Mouse (Mus musculus) bone marrow, adult 2 months (tissue): Measurements from ENCODE around the gene Arhgap9. TPM values are rescaled to one million over a fixed set of nuclear protein-coding genes. Genes with fewer than 3 reads are reported as not detected.
"Not testable (repeated sequence)": the region's sequence is repeated elsewhere in the genome, so short reads cannot be mapped to it uniquely, and the experiment has no call there.

Experiments
- H3K27ac ChIP-seq: fragments of 200-500 bp; 2 replicates; pipeline ENCODE4 v1.5.1; 2012; ENCODE audit warnings: low read depth, mild to moderate bottlenecking, control low read depth, inconsistent platforms, low read length; ENCODE audit not compliant: control insufficient read depth, poor library complexity, insufficient read depth
- H3K4me1 ChIP-seq: fragments of 200-500 bp; 2 replicates; pipeline ENCODE4 v1.6.1; 2011; ENCODE audit warnings: low read length; ENCODE audit not compliant: control insufficient read depth, insufficient read depth
- H3K4me3 ChIP-seq: fragments of 200-500 bp; replicated peaks from 2 replicates; pipeline ENCODE3; 2011; ENCODE audit warnings: mild to moderate bottlenecking, low read depth, low read length, control low read depth; ENCODE audit not compliant: control insufficient read depth
- CTCF ChIP-seq: fragments of 200-500 bp; IDR thresholded peaks from 2 replicates; pipeline ENCODE4 v1.5.1; 2011; ENCODE audit warnings: low read length, control low read depth; ENCODE audit not compliant: control insufficient read depth, insufficient read depth
- POLR2A ChIP-seq: fragments of 200-500 bp; IDR thresholded peaks from 2 replicates; pipeline ENCODE4 v1.6.1; 2011; ENCODE audit warnings: low read depth, mild to moderate bottlenecking, control low read depth, low read length, borderline replicate concordance; ENCODE audit not compliant: control insufficient read depth
- WGBS: fragments of 180-500 bp; shearing (Covaris S2); methylation state at CpG from one replicate; pipeline ENCODE4 v1.1.7; 2018; 5-methylcytosine and 5-hydroxymethylcytosine counted together
- polyA plus RNA-seq: library from polyadenylated mRNA; stranded (reverse); fragments of >200 nt; gene quantifications from 2 replicates; pipeline ENCODE4 v1.2.4, GENCODE M21; 2011; ENCODE audit warnings: low replicate concordance; ENCODE audit not compliant: missing spikeins, insufficient read depth, insufficient read length

The Arhgap9 gene
- polyA plus RNA-seq, 1 experiment, result 77.2 TPM

- H3K4me3 ChIP-seq, result no peak overlapping the region
- no peak overlapping the region for H3K27ac ChIP-seq
- peak; percentile 33; the same call in 1 of the 2 replicates for TF ChIP-seq POLR2A
- no peak for TF ChIP-seq CTCF
- H3K4me1 ChIP-seq, result no peaks in the 10 kb centered on the region
- 85% methylated on average over 24 of the region's 24 CpGs for whole genome bisulfite sequencing
Measured at GRCm38 (mm10) chr10:127295986-127296794, 25.6 kb upstream of the Arhgap9 start.

DNA sequence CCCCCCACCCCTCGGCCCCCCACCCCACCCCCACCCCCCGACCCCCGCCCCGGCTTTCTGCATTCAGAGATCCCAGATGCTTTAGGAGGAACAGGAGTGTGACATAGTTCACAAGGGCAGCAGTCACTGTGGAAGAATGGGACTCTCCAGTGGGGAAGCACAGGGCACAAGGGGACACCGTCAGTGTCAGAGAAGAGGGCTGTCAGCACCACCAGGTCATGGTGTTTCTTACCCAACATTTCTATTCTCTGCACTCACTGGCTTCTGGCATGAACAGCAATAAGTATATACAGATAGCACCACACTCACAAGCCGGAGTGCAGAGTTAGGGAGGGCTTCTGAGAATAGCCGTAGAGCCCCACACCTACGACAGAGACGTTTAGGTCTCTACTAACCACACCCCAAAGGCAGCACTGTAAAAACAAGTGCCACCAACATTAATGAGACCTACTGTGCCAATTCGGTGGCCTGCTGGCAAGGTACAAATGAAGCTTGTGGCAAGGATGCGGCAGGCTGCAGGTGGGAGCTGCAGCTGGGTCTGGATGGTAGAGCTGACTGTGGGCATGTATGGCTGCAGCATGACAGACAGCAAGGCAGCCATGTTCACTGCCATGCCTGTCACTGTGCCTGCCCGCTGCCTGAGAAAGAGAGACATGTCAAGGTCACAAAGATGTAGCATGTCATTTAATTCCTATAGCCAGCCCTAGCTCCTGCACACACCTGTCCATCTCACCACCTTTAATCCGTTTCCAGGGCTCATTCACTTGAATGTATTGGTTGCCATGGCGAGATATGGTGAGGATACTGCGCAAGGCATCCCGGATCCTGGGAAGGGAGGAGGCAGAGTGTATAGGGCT, 24.5 kb upstream of the Arhgap9 start:
- H3K4me3 ChIP-seq, result no peak overlapping the region
- TF ChIP-seq CTCF, result no peak
- TF ChIP-seq POLR2A, result no peak
- H3K27ac ChIP-seq, result no peak overlapping the region
- WGBS, result 90% methylated on average over 16 of the region's 16 CpGs
- no peaks in the 10 kb centered on the region for H3K4me1 ChIP-seq

DNA sequence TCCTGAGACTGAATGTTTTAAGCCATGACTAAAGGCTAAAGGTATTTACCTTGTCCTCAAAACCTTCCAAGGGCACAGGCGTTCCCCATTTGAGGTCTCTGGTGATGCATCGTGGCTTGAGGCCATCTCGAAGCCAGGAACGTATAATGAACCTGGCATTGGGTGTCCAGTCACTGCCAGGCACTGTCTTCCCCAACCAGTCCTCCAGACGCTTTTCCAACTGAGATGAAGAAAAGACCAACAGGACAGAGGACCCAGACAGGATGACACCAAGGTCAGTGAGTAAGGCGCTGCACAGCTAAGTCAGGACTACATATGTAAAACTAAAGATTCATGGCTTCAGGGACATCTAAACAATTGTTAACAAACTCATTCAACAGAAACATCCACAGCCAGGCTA, 21.4 kb upstream of the Arhgap9 start:
- no peak for TF ChIP-seq CTCF
- no peak overlapping the region for H3K27ac ChIP-seq
- H3K4me1 ChIP-seq, result no peaks in the 10 kb centered on the region
- 88% methylated on average over 6 of the region's 6 CpGs for WGBS
- no peak overlapping the region for H3K4me3 ChIP-seq

DNA sequence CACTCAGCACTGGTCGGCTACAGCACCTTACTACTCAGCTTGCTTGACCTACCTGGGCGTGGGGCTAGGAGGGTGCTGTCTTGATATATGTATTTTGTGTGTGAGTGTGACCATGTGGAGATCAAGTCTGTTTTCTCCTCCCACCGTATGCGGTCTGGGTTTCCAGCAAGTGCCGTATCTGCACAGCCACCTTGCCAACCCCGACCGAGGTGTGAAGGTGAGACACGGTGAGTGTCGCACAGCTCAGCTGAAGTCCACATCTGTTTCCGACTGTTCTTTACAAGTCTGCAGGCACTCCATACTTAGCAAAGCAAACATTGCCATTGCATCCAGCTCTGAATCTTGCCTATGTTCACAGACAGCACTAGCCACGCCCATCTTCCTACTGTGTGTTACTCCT, 18.6 kb upstream of the Arhgap9 start:
- TF ChIP-seq CTCF (no peak), POLR2A (0 out of 2 replicates have a peak, but pooled peaks have one; percentile 7)
- no peaks in the 10 kb centered on the region for H3K4me1 ChIP-seq
- H3K27ac ChIP-seq, result no peak overlapping the region
- H3K4me3 ChIP-seq, result no peak overlapping the region
- 87% methylated on average over 11 of the region's 11 CpGs for WGBS

DNA sequence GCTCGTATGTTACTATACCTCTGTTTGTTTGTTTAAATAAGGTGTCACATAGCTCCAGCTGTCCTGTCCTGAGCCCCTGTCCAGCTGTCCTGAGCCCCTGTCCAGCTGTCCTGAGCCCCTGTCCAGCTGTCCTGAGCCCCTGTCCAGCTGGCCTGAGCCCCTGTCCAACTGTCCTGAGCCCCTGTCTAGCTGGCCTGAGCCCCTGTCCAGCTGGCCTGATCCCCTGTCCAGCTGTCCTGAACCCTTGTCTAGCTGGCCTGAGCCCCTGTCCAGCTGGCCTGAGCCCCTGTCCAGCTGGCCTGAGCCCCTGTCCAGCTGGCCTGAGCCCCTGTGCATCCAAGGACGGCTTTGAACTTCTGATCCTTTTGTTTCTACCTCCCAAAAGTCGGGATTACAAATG, 12.6 kb upstream of the Arhgap9 start:
- H3K27ac ChIP-seq, H3K4me3 ChIP-seq, H3K4me1 ChIP-seq: not testable (repeated sequence)
- 83% methylated on average over 3 of the region's 3 CpGs for WGBS

GRCm38 (mm10) chr10:127310523-127311475, 11.0 kb upstream of the Arhgap9 start:
- H3K27ac ChIP-seq, result peak overlapping the region; percentile 78
- no peak for TF ChIP-seq CTCF
- peak overlapping the region; percentile 84 for H3K4me3 ChIP-seq
- no peaks in the 10 kb centered on the region; the same call in 1 of the 2 replicates for H3K4me1 ChIP-seq
- 29% methylated on average over 23 of the region's 23 CpGs for WGBS

DNA sequence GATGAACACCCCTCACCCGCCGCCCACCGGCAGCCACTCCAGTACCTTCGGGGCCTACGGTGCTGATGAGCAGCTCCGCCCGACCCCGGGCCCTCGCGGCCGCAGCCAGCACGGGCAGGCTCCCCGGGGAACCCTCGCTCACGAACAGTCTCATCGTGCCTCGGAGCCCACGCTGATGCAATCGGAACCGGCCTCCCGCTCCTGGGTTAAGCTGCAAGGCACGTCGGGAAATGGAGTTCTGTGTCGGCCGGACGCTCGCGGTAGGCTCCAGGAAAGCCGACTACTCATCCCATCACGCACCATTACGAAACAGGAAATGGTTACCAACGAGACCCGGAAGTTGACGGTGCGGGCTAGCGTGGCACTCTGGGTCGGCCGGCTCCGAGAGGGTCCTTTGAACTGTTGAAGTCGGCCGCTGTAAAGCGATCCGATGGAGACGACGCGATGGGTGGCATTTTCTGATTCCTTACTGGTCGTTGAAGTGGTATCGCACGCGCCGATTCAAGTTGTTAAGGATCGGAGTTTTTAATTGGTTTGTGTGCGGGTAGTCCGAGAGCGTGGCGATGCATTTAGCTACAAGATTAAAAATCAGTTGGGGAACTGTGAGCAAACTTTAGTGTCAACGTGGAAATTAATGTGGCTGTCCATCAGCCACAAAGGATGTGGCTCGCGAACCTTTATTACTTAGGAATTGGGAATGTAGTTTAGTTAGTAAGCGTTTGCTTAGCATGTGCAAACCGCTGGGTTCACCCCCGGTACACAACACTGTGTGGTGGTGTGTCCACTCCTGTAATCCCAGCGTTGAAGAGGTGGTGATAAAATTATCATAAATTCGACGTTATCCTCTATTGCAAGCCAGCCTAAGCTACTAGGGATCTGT, 10.0 kb upstream of the Arhgap9 start, which contains the start of gene Mars:
Gene Mars, minus strand, starts transcription at position 311 of the 880 bp plus-strand sequence.
- WGBS, result under 1% methylated on average over 65 of the region's 65 CpGs
- Histone ChIP-seq H3K4me3 (peak within 1 kb of the TSS; percentile 84), H3K4me1 (no peaks in the 10 kb centered on the region; the same call in 1 of the 2 replicates), H3K27ac (peak within 1 kb of the TSS; percentile 80)
- no peak for TF ChIP-seq CTCF
- peak; percentile 85; the same call in 1 of the 2 replicates for TF ChIP-seq POLR2A
